Mouse (Mus musculus) ovary, postnatal 14 days (tissue): ENCODE data around the gene Mbnl1.

Experiments used
- DNase-seq: peaks from one replicate; pipeline ENCODE4 v3.0.0; 2022; ENCODE audit warnings: low spot score

The Mbnl1 gene

DNA sequence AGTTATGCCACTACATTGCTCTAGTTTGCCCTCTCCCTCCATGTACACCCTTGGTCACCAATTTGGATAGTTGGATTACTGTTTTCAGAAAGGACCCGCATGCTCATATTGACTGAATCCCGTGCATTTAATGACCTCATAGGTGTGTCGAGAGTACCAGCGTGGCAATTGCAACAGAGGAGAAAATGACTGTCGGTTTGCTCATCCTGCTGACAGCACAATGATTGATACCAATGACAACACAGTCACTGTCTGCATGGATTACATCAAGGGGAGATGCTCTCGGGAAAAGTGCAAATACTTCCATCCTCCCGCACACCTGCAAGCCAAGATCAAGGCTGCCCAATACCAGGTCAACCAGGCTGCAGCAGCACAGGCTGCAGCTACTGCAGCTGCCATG lies 140.5 kb downstream of the Mbnl1 start:
- no peak for DNase-seq

DNA sequence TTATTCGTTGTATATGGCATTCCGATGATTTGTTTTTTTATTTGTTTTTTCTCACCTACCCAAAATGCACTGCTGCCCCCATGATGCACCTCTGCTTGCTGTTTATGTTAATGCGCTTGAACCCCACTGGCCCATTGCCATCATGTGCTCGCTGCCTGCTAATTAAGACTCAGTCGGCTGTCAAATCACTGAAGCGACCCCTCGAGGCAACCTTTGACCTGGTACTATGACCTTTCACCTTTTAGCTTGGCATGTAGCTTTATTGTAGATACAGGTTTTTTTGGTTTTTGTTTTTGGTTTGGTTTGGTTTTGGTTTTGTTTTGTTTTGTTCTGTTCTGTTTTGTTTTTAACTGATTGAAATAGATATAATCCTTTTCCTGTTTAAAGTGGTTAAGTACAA lies 141.9 kb downstream of the Mbnl1 start:
- no peak for DNase-seq

DNA sequence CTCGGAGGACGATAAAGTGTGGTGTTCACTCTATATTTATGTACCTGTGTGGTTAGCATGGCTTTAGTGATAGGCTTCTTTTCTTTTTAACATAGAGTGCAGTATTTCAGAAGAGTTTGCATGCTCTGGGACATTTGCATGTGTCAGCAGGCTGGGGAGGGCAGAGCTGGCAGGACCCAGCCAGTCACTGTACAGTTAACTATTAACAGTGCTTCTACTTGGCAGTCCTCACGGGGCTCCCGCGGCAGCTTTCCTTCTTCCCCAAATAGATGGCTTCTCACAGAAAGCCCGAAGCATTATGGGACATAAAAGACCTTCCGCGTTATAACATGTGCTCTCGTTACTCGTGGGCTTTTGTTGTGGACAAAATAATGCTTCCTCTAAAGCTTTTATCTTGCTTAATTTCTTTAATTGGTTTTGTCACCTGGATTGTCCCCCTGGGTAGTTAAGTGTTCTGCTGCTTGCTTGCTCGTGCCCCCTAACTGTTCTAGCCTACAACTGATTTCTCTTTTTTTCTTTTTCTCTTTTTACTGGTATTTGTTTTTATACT lies 142.5 kb downstream of the Mbnl1 start:
- no peak for DNase-seq

DNA sequence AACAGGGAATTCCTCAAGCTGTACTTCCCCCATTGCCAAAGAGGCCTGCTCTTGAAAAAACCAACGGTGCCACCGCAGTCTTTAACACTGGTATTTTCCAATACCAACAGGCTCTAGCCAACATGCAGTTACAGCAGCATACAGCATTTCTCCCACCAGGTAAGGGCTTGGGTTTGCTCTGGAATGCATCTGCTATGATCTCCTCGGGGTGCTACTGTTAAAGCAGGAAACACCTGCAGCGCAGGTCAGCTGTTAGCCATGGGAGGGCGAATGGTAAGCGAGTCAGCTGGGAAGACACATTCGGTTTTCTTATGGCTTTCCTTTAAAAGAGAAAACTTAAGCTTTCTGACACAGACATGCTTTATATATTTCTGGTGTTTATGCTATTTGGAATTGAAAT lies 143.0 kb downstream of the Mbnl1 start:
- DNase-seq, result no peak

DNA sequence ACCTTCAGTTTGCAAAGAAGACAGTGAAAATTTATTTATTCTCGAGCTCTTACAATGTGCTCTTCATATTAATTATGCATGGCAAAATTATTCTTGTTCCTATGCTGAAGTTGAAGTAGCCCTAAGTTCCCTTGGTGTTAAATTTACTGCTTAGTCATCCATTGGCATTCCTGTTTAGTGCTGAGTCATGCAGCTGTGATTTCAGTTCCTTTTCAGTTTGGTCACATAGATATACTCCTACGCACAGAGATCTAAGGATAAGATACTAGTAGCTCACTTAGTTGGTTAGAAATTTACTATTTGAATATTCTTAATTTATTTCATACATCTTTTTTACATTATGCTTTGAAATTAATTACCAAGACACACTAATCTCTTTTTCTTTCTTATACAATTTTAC lies 143.5 kb downstream of the Mbnl1 start:
- no peak for DNase-seq

DNA sequence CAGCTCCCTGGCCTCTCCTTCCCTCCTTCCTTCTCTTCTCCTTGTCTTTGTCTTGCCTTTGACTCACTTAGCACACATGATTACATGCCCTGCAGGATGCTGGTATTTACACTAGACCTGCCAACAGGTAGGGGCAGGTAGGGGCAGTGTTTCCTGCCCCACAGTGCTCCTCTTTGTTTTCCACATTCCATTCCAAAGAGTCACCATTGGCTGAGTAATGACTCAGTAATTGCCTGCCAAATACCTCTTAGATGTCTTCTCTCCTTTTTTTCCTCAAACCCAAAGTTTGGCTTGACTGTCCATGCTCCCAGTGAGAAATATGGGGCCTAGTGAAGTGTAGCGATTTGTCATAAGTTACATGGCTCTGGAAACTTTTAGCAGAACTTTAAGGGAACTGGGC lies 145.0 kb downstream of the Mbnl1 start:
- no peak for DNase-seq

DNA sequence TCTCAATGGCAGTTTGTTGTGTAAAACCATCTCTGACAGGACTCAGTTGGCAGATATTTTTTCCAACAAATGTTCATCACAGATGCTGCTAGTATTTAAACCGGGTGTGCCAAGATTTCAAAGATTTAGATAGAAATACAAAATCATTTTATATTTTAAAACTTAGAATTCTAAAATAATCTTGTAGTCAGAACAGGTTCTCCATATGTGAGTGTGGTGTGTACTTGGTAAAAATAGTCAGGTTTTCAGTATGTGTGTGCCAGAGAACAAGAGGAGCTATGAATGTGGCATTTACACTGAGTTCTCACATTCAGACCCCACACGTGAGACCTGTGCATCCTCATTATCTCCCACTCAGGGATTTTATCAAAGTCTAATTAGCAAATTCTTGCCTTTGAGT lies 147.6 kb downstream of the Mbnl1 start:
- DNase-seq, result no peak

DNA sequence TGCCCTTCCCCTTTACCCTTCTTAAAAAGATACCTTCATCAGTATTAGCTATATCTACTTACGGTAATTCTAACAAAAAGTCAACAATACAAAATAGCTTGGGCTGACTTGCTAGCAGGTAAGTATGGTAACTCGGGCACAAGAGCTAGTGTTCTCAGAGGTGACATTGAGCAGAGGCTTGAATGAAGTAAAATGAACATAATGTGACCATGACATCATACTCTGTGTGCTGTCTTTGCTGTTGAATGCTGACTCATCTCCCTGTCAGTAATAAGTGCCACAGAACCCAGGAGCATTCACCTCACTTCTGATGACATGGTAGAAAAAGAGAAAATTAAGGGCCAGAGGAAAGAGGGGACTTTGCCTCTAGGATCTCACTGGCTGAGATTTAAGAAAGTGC lies 158.6 kb downstream of the Mbnl1 start:
- no peak for DNase-seq

DNA sequence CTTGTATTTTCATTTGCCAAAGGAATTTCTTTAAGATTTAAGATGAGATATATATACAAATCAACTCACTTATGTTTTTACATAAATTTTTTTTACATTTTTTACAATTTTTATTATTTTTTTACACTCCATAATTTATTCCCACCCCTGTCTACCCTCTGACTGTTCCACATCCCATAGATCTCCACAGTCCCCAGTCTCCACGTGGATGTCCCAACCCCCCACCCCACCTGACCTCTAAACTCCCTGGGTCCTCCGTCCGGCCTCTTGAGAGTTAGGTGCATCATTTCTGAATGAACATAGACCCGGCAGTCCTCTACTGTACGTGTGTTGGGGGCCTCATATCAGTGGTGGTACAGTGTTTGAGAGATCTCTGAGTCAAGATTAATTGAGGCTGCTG lies 159.1 kb downstream of the Mbnl1 start:
- no peak for DNase-seq

DNA sequence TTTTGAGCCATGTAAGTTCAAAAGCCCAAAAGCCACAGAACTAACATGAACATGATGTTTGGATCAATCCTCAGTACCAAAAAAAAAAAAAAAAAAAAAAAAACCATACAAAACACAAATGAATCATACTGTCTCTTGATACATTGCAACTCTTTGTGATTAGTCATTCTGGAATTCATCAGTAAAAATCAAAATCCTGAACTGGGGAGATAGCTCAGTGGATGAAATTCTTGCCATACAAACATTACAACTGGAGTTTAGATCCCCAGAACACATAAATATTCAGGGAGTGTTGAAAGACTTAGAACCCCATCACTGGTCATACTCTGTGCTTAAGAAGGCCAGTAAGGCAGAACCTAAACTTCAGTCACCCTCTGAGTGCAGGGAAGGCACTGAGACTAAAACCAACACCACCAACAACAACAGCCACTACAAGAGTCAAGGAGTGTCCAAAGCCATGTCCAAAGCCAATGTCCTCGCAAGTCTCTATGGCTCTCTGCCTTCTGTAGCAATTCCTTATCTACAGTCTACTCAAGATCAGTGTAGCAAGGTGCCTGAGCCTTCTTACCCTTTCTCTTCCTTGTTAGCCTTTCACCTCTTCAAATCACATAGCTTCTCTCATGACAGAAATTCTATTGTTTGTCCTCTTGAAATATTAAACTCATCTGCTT lies 160.3 kb downstream of the Mbnl1 start:
- no peak for DNase-seq

DNA sequence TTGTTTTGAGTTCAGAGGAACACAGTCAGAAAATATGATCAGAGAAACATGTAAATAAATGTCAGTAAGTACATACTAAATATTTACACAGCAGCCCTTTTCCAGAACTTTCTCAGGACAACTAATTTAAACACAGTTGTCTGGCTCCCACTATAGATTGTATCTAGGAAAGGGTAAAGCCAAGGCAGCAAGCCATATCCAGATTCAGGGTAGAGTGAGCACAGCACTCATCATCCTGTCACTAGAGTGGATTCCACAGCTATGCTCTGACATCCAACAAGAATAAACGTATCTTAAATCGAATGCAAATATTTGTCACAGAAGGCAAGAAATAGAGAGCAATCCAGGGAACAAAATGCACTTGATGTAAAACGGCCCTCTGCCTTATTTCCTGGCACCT lies 165.9 kb downstream of the Mbnl1 start:
- DNase-seq, result no peak

DNA sequence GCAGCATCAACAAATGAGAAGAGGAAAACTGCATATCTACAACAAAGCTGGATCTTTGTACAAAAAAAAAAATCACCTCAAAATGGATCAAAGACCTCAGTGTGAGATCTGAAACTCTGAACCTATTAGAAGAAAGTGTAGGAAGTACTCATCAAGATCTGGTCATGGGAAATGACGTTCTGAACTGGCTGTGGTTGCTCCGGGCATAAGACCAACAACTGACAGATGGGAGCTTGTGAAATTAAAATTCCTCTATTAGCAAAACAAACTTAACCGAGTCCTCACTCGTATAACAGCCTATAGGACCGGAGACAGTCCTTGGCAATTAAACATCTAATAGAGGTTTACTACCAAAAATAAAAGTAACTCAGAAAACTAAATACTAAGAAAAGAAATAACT lies 166.5 kb downstream of the Mbnl1 start:
- no peak for DNase-seq

DNA sequence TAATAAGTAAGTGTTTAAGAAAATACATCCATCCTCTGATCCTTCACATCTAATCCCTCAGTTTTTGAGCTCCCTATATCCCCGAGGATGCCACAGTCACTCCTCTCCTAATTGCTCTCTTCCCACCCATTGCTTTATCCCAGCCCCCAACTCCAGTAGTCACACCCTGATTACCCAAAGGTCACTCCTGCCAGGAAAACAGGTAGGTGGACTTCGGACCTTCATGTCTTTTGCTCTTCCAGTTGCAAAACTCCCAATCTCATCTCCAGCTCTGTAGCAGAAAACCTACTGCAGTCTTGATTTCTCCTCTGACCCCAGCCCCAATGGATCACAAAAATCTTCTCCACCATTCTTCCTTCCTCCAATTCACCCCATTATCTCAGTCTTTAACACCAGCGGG lies 169.6 kb downstream of the Mbnl1 start:
- no peak for DNase-seq

DNA sequence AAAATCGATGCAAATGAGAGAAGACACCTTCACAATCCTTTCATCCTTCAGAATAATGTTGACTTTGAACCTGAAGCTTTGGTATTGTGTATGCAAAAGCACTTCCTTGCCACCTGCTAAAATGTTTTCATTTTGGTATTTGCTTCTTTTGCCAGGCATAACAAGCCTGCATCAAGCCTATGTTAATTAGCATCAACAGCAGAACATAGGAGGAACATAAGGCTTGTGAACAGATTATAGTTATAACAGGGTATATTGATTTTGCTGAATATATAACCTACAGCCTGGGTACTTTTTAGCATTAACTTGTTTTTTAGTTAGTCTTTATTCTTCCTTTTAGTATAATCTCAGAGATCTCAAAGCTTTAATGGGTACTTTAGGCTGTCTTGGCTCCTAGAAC lies 172.9 kb downstream of the Mbnl1 start:
- DNase-seq, result no peak

DNA sequence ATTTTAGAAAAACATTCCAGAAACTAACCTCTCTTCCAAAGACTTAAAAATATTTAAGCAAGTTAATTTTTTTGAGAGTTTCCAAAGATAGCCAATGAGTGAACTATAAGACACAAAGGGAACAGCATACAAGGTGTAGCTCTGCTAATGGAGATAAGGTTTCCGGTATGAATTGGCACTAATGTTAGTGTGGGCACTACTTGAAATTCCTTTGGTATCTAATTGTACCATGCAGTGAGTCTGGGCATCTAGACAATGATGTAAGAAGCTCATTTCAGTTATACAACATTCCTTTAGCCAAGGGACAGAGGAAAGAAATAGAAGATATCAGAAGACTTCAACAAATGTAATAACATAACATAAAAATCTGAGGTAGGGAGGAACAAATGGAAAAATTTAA lies 175.7 kb downstream of the Mbnl1 start:
- no peak for DNase-seq

DNA sequence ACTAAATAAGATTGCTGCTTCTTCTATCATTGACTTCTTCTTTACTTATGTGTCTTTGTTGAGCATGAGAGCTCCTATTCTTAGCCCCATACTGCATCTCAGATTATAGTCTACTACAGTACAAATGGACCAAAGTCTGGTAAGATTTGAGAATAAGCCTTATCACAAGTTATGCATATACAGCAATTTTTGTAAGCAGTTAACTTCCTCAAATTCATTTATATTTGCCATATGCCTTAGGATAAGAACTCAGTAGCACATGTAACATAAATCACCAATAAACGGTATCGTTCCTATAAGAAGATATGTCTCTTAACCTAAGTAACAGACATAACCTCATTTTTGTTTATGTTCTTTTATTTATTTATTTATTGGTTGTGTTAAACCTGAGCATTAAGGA lies 188.1 kb downstream of the Mbnl1 start:
- no peak for DNase-seq
